Mouse (Mus musculus) forebrain, embryonic 11.5 days (tissue): ENCODE data around the gene Spock2. TPM values are rescaled to one million over a fixed set of nuclear protein-coding genes. Genes with fewer than 3 reads are reported as not detected.

Experiments
- ATAC-seq: fragments of 200-750 bp; cut with Nextera tagmentation; replicated peaks from 2 replicates; pipeline ENCODE4 v1.8.0; 2017; ENCODE audit warnings: moderate TSS enrichment; ENCODE audit not compliant: low FRiP score
- DNase-seq: peaks from one replicate; pipeline ENCODE4 v3.0.0-alpha.2; 2017; ENCODE audit warnings: low spot score
- H3K27ac ChIP-seq: fragments of 300-500 bp; sonication (generic); 2 replicates; pipeline ENCODE4 v1.5.1; 2014; ENCODE audit warnings: low read depth, low read length
- H3K27me3 ChIP-seq: fragments of 300-500 bp; sonication (generic); 2 replicates; pipeline ENCODE4 v1.6.1; 2014; ENCODE audit warnings: mild to moderate bottlenecking, low read length, mixed read lengths; ENCODE audit not compliant: control insufficient read depth, insufficient read depth
- H3K36me3 ChIP-seq: fragments of 300-500 bp; sonication (generic); 2 replicates; pipeline ENCODE4 v1.6.1; 2014; ENCODE audit warnings: mild to moderate bottlenecking, low read length, moderate library complexity, mixed read lengths; ENCODE audit not compliant: control insufficient read depth, insufficient read depth
- H3K4me1 ChIP-seq: fragments of 300-500 bp; sonication (generic); replicated peaks from 2 replicates; pipeline ENCODE4 v1.6.1; 2014; ENCODE audit warnings: low read length, mixed read lengths; ENCODE audit not compliant: control insufficient read depth, insufficient read depth
- H3K4me2 ChIP-seq: fragments of 300-500 bp; sonication (generic); 2 replicates; pipeline ENCODE4 v1.6.1; 2014; ENCODE audit warnings: low read depth, mild to moderate bottlenecking, low read length, moderate library complexity, mixed read lengths; ENCODE audit not compliant: severe bottlenecking
- H3K4me3 ChIP-seq: fragments of 300-500 bp; sonication (generic); 2 replicates; pipeline ENCODE4 v1.5.1; 2014; ENCODE audit warnings: low read depth, low read length
- H3K9ac ChIP-seq: fragments of 300-500 bp; sonication (generic); 2 replicates; pipeline ENCODE4 v1.6.1; 2014; ENCODE audit warnings: low read length
- H3K9me3 ChIP-seq: fragments of 300-500 bp; sonication (generic); 2 replicates; pipeline ENCODE4 v1.6.1; 2016; ENCODE audit warnings: low read length, mixed read lengths; ENCODE audit not compliant: control insufficient read depth
- whole genome bisulfite sequencing: fragments of 180-500 bp; shearing (Covaris S2); extraction: QIAGEN DNeasy Blood & Tissue Kit; methylation state at CpG from one replicate; pipeline ENCODE4 v1.1.7; 2014; 5-methylcytosine and 5-hydroxymethylcytosine counted together
- polyA plus RNA-seq: library from polyadenylated mRNA; unstranded; fragments of >200 nt; fragmentation: Nextera tagmentation; extraction: Ambion mirVana; gene quantifications from 2 replicates; pipeline ENCODE4 v1.2.1, GENCODE M21; 2014

Gene Spock2
- 5.5 and 5.7 TPM in 2 replicates for polyA plus RNA-seq

GRCm38 (mm10) chr10:60106146-60106530 is at the start of gene Spock2:
Gene Spock2 (plus strand): TSS chr10:60106219.
- Histone ChIP-seq H3K9ac (peak within 1 kb of the TSS; percentile 61), H3K27ac (0 out of 2 replicates have a peak within 1 kb of the TSS, but pooled peaks have one; percentile 27), H3K27me3 (peaks cover 21% of the 10 kb centered on the region), H3K4me3 (peak within 1 kb of the TSS; percentile 51), H3K9me3 (no peaks in the 10 kb centered on the region), H3K4me1 (peaks cover 22% of the 10 kb centered on the region; the same call in 1 of the 2 replicates), H3K4me2 (peak within 1 kb of the TSS; percentile 98), H3K36me3 (no peaks in the 10 kb centered on the region)
- WGBS, result 1% methylated on average over 22 of the region's 22 CpGs
- peak; percentile 77 for DNase-seq
- peak; percentile 43 for ATAC-seq

- H3K4me1 ChIP-seq, result no peaks in the 10 kb centered on the region
- H3K9ac ChIP-seq, result no peak overlapping the region; the same call in 1 of the 2 replicates
- WGBS, result 84% methylated on average over 5 of the region's 5 CpGs
- no peak overlapping the region for H3K4me3 ChIP-seq
- H3K27ac ChIP-seq, result no peak overlapping the region
- no peak for DNase-seq
- no peaks in the 10 kb centered on the region for H3K9me3 ChIP-seq
- no peaks in the 10 kb centered on the region for H3K36me3 ChIP-seq
- H3K4me2 ChIP-seq, result no peak overlapping the region
- no peak for ATAC-seq
- no peaks in the 10 kb centered on the region for H3K27me3 ChIP-seq
Observed at GRCm38 (mm10) chr10:60062173-60062572, 43.8 kb upstream of the Spock2 start.

GRCm38 (mm10) chr10:60062931-60063330 is 43.1 kb upstream of the Spock2 start:
- no peaks in the 10 kb centered on the region for H3K27me3 ChIP-seq
- no peaks in the 10 kb centered on the region for H3K36me3 ChIP-seq
- ATAC-seq (no peak), DNase-seq (no peak)
- H3K4me2 ChIP-seq, result no peak overlapping the region
- WGBS, result 35% methylated on average over 5 of the region's 5 CpGs
- H3K27ac ChIP-seq, result no peak overlapping the region
- H3K9me3 ChIP-seq, result no peaks in the 10 kb centered on the region
- H3K9ac ChIP-seq, result no peak overlapping the region
- H3K4me1 ChIP-seq, result no peaks in the 10 kb centered on the region
- no peak overlapping the region for H3K4me3 ChIP-seq

GRCm38 (mm10) chr10:60066524-60066923 is 39.5 kb upstream of the Spock2 start:
- Histone ChIP-seq H3K4me1 (no peaks in the 10 kb centered on the region), H3K27ac (no peak overlapping the region), H3K9ac (no peak overlapping the region), H3K9me3 (no peaks in the 10 kb centered on the region), H3K27me3 (no peaks in the 10 kb centered on the region), H3K4me2 (no peak overlapping the region), H3K36me3 (no peaks in the 10 kb centered on the region), H3K4me3 (no peak overlapping the region)
- WGBS, result 76% methylated on average over 3 of the region's 3 CpGs
- DNase-seq (peak; percentile 62), ATAC-seq (no peak)

- no peak overlapping the region for H3K27ac ChIP-seq
- no peak for DNase-seq
- H3K4me3 ChIP-seq, result no peak overlapping the region
- 94% methylated on average over 1 of the region's 1 CpGs for WGBS
- no peak overlapping the region for H3K4me2 ChIP-seq
- no peaks in the 10 kb centered on the region for H3K9me3 ChIP-seq
- no peaks in the 10 kb centered on the region for H3K4me1 ChIP-seq
- no peaks in the 10 kb centered on the region for H3K27me3 ChIP-seq
- no peak for ATAC-seq
- H3K36me3 ChIP-seq, result no peaks in the 10 kb centered on the region
- no peak overlapping the region for H3K9ac ChIP-seq
Observed at GRCm38 (mm10) chr10:60075159-60075558, 30.9 kb upstream of the Spock2 start.

GRCm38 (mm10) chr10:60077226-60077625 is 28.8 kb upstream of the Spock2 start:
- ATAC-seq, result no peak
- Histone ChIP-seq H3K9me3 (no peaks in the 10 kb centered on the region), H3K27me3 (no peaks in the 10 kb centered on the region), H3K27ac (no peak overlapping the region), H3K4me3 (no peak overlapping the region), H3K36me3 (no peaks in the 10 kb centered on the region), H3K4me2 (no peak overlapping the region), H3K4me1 (0 out of 2 replicates have a peak, but pooled peaks cover 2% of the 10 kb centered on the region), H3K9ac (no peak overlapping the region)
- no peak for DNase-seq
- WGBS, result 90% methylated on average over 7 of the region's 7 CpGs

DNA sequence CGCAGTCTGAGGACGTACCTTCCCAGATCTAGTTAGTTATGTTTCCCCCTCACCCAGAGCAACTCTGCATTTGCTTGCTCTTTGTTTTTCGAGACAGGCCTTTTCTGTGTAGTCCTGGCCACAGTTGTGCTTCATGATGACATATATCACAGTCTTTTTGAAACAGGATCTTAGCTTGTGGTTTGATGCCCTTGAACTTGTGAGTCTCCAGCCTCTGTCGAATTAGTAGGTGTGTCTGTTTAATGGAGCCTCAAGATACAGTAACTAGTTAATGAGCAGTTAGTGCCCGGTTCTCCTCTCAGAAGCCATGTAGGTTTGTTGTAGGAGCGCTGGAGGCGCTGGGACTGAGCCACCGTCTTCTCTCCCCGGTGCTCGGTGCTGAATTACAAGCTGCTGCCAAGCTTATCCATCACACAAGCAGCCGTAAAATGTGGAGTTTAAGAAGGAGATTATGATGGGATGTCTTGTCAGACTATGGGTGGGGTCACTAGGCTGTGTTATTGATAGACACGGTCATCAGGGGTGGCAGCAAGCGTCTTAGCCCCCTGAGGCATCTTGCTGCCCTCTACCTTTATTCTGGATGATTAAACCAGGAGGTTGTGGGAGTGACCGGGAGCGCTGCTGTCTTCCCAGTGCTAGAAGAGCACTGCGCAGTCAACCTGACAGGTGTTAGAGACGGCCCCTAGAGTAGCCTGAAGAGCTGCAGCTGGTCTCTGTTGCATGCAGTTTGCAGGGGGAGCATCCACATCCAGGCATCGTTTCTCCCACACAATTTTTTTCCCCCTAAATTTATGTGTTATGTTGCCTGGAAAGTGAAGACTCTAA is 28.1 kb upstream of the Spock2 start:
- no peak overlapping the region for H3K9ac ChIP-seq
- no peaks in the 10 kb centered on the region for H3K36me3 ChIP-seq
- no peaks in the 10 kb centered on the region for H3K9me3 ChIP-seq
- no peak overlapping the region for H3K4me3 ChIP-seq
- no peak for DNase-seq
- no peak for ATAC-seq
- WGBS, result 83% methylated on average over 18 of the region's 18 CpGs
- 0 out of 2 replicates have a peak, but pooled peaks cover 2% of the 10 kb centered on the region for H3K4me1 ChIP-seq
- H3K27me3 ChIP-seq, result no peaks in the 10 kb centered on the region
- H3K27ac ChIP-seq, result no peak overlapping the region
- no peak overlapping the region for H3K4me2 ChIP-seq

GRCm38 (mm10) chr10:60078561-60078917 is 27.5 kb upstream of the Spock2 start:
- DNase-seq (no peak), ATAC-seq (no peak)
- Histone ChIP-seq H3K27me3 (no peaks in the 10 kb centered on the region), H3K27ac (no peak overlapping the region), H3K9ac (no peak overlapping the region), H3K4me3 (no peak overlapping the region), H3K4me2 (no peak overlapping the region), H3K9me3 (no peaks in the 10 kb centered on the region), H3K4me1 (0 out of 2 replicates have a peak, but pooled peaks cover 2% of the 10 kb centered on the region), H3K36me3 (no peaks in the 10 kb centered on the region)
- 91% methylated on average over 5 of the region's 5 CpGs for WGBS

- 84% methylated on average over 3 of the region's 3 CpGs for WGBS
- Histone ChIP-seq H3K9ac (no peak overlapping the region), H3K27me3 (no peaks in the 10 kb centered on the region), H3K4me3 (no peak overlapping the region), H3K4me1 (0 out of 2 replicates have a peak, but pooled peaks cover 2% of the 10 kb centered on the region), H3K36me3 (no peaks in the 10 kb centered on the region), H3K4me2 (no peak overlapping the region), H3K27ac (no peak overlapping the region), H3K9me3 (no peaks in the 10 kb centered on the region)
- ATAC-seq (no peak), DNase-seq (no peak)
Observed at GRCm38 (mm10) chr10:60080171-60080570, 25.8 kb upstream of the Spock2 start.
